Mouse (Mus musculus): ENCODE measurements around the gene Il31ra. TPM values are rescaled to one million over a fixed set of nuclear protein-coding genes. Genes with fewer than 3 reads are reported as not detected.

The Il31ra gene
- polyA plus RNA-seq, 1 experiment, result 0.33 TPM

DNA sequence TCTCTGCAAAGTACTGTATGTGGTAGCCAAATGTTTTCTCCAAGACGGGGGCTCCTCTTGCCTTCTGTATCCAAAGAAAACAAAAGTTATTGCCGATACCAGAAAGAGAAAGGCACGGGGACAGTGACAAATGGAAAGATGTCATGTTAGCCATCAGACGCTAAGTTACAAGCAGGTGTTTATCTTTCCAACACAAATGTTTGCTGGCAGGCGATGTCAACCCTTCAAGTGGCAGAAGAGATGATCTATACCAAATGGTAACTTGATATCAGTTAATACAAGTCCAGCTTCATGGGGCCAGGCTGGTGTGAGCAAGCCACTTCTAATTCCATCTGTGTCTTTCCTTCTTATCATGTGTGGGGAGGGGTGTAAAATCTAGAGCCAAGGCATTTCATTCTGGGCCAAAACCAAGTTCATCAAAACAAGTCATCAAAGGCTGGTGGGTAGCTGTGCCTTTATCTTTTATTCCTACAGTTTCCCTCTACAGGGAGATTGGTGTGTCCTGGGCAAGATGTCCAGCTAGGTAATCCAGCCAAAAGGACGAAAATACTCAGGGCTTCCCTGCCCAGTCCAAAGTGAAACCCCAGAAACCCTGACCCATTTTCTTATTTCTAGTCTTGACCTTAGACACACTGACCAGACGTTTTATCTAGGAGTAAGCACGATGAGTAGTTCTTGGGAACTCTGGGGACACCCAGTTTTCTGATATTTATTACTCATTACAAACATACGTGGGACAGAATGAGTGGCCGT, 52.8 kb downstream of the Il31ra start:
- no peaks in the 10 kb centered on the region for H3K36me3 ChIP-seq (ENCODE audit: control insufficient read depth, insufficient read depth, low read length)
- 79% methylated on average over 10 of the region's 10 CpGs for WGBS
- no peaks in the 10 kb centered on the region for H3K4me1 ChIP-seq (ENCODE audit: control insufficient read depth, insufficient read depth, insufficient read length)
- no peak overlapping the region for H3K4me3 ChIP-seq (ENCODE audit: extremely low read depth, insufficient read depth, insufficient read length)
- DNase-seq (ENCODE audit: low read depth in 1 of 2, low spot score in 2 of 2), result no peak
- no peak overlapping the region for H3K27ac ChIP-seq (ENCODE audit: insufficient read depth, low read length)
- TF ChIP-seq CTCF (IDR thresholded peaks at IDR 0.05; ENCODE audit: extremely low read depth, insufficient read depth, insufficient read length, insufficient replicate concordance) (no peak), POLR2A (IDR thresholded peaks at IDR 0.05; ENCODE audit: low read depth, low read length) (no peak)
- H3K27me3 ChIP-seq (ENCODE audit: control insufficient read depth, insufficient read depth, low read length), result no peaks in the 10 kb centered on the region

DNA sequence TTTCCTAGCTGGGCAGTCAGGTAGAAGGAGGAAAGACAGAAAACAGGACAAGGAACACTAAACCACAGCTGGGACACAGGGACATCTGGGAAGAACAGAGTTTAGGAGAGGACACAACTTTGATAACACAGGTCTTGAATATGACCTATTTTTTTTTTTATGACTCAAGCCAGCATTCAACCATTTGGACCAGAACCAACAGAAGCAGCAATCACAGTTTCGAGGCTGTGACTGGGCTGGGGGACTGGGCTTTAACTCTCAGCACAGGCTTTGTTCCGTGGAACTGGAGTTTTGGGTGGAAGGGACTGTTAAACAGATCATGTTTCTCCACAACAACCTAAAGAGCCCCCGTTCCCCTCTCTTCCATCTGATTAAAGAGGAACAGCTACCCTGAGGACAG, 53.5 kb downstream of the Il31ra start:
- DNase-seq (ENCODE audit: low read depth in 1 of 2, low spot score in 2 of 2), result no peak
- Histone ChIP-seq H3K36me3 (ENCODE audit: control insufficient read depth, insufficient read depth, low read length) (no peaks in the 10 kb centered on the region), H3K27me3 (ENCODE audit: control insufficient read depth, insufficient read depth, low read length) (no peaks in the 10 kb centered on the region), H3K4me1 (ENCODE audit: control insufficient read depth, insufficient read depth, insufficient read length) (no peaks in the 10 kb centered on the region), H3K27ac (ENCODE audit: insufficient read depth, low read length) (no peak overlapping the region), H3K4me3 (ENCODE audit: extremely low read depth, insufficient read depth, insufficient read length) (no peak overlapping the region)
- TF ChIP-seq POLR2A (IDR thresholded peaks at IDR 0.05; ENCODE audit: low read depth, low read length) (no peak), CTCF (IDR thresholded peaks at IDR 0.05; ENCODE audit: extremely low read depth, insufficient read depth, insufficient read length, insufficient replicate concordance) (no peak)
- 85% methylated on average over 3 of the region's 3 CpGs for WGBS

DNA sequence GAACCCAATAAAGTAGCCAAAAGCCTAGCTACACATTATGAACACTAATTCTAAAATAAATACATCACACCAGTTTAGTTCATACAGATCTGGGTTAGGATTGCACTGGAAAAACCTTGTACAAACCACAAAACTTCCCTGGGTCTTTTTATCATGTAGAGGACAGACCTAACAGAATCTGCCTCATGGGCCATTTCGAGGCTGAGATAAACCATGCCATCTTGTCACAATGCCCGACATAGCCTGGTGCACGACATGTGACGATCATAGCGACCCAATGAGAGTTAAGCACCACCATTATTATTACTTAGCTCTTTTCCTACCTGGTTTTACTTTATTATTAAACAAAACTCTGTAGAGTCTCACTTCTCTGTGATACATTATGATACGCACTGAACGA, 57.1 kb downstream of the Il31ra start:
- WGBS, result 88% methylated on average over 7 of the region's 7 CpGs
- DNase-seq (ENCODE audit: low read depth in 1 of 2, low spot score in 2 of 2), result no peak
- TF ChIP-seq CTCF (IDR thresholded peaks at IDR 0.05; ENCODE audit: extremely low read depth, insufficient read depth, insufficient read length, insufficient replicate concordance) (no peak), POLR2A (IDR thresholded peaks at IDR 0.05; ENCODE audit: low read depth, low read length) (no peak)

DNA sequence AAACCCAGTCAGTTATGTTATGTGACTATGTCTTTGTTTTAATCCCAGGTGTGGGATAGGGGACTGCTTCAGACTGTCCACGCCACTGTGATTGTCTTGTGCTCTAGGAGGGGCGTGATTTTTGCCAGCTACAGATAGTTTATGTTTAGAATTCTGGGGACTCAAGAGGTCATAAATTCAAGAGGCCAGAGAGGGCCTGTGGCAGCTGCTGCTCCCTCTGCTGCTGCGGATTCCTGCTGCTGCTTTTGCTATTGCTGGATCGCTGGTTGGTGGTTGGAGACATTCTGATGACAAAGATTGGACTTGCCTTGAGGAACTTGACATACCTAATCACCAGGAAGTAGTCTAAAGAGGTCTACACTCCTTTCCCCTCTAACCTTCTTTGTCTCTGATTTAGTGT, 57.5 kb downstream of the Il31ra start:
- 73% methylated on average over 4 of the region's 4 CpGs for WGBS
- no peak overlapping the region for H3K27ac ChIP-seq (ENCODE audit: insufficient read depth, low read length)
- DNase-seq (ENCODE audit: low read depth in 1 of 2, low spot score in 2 of 2), result no peak
- no peaks in the 10 kb centered on the region for H3K27me3 ChIP-seq (ENCODE audit: control insufficient read depth, insufficient read depth, low read length)
- no peaks in the 10 kb centered on the region for H3K4me1 ChIP-seq (ENCODE audit: control insufficient read depth, insufficient read depth, insufficient read length)
- no peak for TF ChIP-seq POLR2A (IDR thresholded peaks at IDR 0.05; ENCODE audit: low read depth, low read length)
- no peak for TF ChIP-seq CTCF (IDR thresholded peaks at IDR 0.05; ENCODE audit: extremely low read depth, insufficient read depth, insufficient read length, insufficient replicate concordance)
- no peak overlapping the region for H3K4me3 ChIP-seq (ENCODE audit: extremely low read depth, insufficient read depth, insufficient read length)
- H3K36me3 ChIP-seq (ENCODE audit: control insufficient read depth, insufficient read depth, low read length), result no peaks in the 10 kb centered on the region

More for the DNA sequence above, 57.1 kb downstream of the Il31ra start:
- no peak overlapping the region for H3K4me3 ChIP-seq (ENCODE audit: extremely low read depth, insufficient read depth, insufficient read length)
- no peak overlapping the region for H3K27ac ChIP-seq (ENCODE audit: insufficient read depth, low read length)
- no peaks in the 10 kb centered on the region for H3K4me1 ChIP-seq (ENCODE audit: control insufficient read depth, insufficient read depth, insufficient read length)
- H3K27me3 ChIP-seq (ENCODE audit: control insufficient read depth, insufficient read depth, low read length), result no peaks in the 10 kb centered on the region
- no peaks in the 10 kb centered on the region for H3K36me3 ChIP-seq (ENCODE audit: control insufficient read depth, insufficient read depth, low read length)

DNA sequence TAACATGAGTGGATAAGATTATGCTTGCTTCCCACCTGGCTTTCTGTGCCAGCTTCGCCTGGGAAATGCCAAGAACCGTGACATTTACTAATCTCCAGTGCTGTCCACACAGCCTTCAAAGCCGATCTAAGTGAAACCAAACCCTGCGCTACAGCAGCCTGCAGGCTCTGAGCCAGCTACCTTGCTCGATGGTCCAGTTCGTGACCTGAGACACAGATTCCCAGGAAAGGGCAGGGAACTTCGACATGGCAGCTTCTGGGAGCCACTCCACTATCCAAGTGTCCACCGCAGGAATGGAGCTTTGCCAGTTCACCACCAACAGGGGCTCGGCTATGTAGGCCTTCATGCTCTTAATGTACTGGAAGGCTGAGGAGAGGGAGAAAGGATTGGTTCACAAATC, 60.6 kb downstream of the Il31ra start:
- H3K36me3 ChIP-seq (ENCODE audit: control insufficient read depth, insufficient read depth, low read length), result no peaks in the 10 kb centered on the region
- DNase-seq (ENCODE audit: low read depth in 1 of 2, low spot score in 2 of 2), result no peak
- 87% methylated on average over 9 of the region's 9 CpGs for WGBS

DNA sequence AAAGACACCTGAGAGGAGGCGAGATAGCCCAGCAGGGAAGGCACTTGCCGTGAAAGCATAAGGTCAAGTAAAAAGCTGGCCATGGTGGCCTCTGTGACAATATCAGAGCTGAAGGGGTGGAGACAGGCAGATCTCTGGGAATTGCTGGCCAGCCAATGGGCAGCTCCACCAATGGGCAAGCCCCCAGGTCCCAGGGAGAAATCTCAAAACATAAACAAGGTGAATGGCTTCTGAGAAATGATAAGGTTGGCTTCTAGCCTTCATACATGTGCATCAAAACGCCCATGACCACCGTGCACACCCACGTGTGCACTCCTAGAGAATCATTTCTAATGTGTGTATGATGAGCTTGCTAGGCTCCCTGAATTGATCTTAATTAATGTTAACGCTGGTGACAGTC, 61.9 kb downstream of the Il31ra start:
- Histone ChIP-seq H3K4me3 (ENCODE audit: extremely low read depth, insufficient read depth, insufficient read length) (no peak overlapping the region), H3K4me1 (ENCODE audit: control insufficient read depth, insufficient read depth, insufficient read length) (no peaks in the 10 kb centered on the region), H3K27me3 (ENCODE audit: control insufficient read depth, insufficient read depth, low read length) (no peaks in the 10 kb centered on the region), H3K27ac (ENCODE audit: insufficient read depth, low read length) (no peak overlapping the region), H3K36me3 (ENCODE audit: control insufficient read depth, insufficient read depth, low read length) (no peaks in the 10 kb centered on the region)
- DNase-seq (ENCODE audit: low read depth in 1 of 2, low spot score in 2 of 2), result no peak
- 88% methylated on average over 6 of the region's 6 CpGs for WGBS
- TF ChIP-seq CTCF (IDR thresholded peaks at IDR 0.05; ENCODE audit: extremely low read depth, insufficient read depth, insufficient read length, insufficient replicate concordance) (no peak), POLR2A (IDR thresholded peaks at IDR 0.05; ENCODE audit: low read depth, low read length) (no peak)

More for the DNA sequence above, 60.6 kb downstream of the Il31ra start:
- Histone ChIP-seq H3K4me3 (ENCODE audit: extremely low read depth, insufficient read depth, insufficient read length) (no peak overlapping the region), H3K27me3 (ENCODE audit: control insufficient read depth, insufficient read depth, low read length) (no peaks in the 10 kb centered on the region), H3K4me1 (ENCODE audit: control insufficient read depth, insufficient read depth, insufficient read length) (no peaks in the 10 kb centered on the region), H3K27ac (ENCODE audit: insufficient read depth, low read length) (no peak overlapping the region)
- TF ChIP-seq POLR2A (IDR thresholded peaks at IDR 0.05; ENCODE audit: low read depth, low read length) (no peak), CTCF (IDR thresholded peaks at IDR 0.05; ENCODE audit: extremely low read depth, insufficient read depth, insufficient read length, insufficient replicate concordance) (no peak)

DNA sequence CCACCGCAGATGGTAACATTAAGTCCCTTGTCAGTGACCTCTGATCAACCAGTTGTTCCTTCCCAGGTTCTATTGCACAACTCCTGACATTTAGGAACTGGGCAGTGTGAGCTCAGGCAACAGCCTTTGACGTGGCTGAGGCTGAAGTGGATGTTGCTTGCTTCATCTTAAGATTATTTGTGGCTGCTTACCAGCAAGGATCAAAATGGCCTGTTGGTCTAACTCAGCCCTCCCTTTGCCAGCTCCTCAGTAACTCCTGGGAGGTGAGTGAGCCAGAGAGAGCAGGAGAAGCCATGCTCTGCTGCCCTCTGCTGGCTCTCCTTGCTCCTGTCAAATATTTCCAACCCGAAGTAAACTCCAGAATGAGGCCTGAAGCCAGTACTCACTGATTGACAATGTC, 64.3 kb downstream of the Il31ra start:
- no peaks in the 10 kb centered on the region for H3K36me3 ChIP-seq (ENCODE audit: control insufficient read depth, insufficient read depth, low read length)
- H3K27me3 ChIP-seq (ENCODE audit: control insufficient read depth, insufficient read depth, low read length), result no peaks in the 10 kb centered on the region
- no peak for TF ChIP-seq POLR2A (IDR thresholded peaks at IDR 0.05; ENCODE audit: low read depth, low read length)
- TF ChIP-seq CTCF (IDR thresholded peaks at IDR 0.05; ENCODE audit: extremely low read depth, insufficient read depth, insufficient read length, insufficient replicate concordance), result peak; percentile 84; the same call in 1 of the 2 replicates
- H3K27ac ChIP-seq (ENCODE audit: insufficient read depth, low read length), result no peak overlapping the region; the same call in 1 of the 2 replicates
- WGBS, result 36% methylated on average over 3 of the region's 3 CpGs
- peak; percentile 32 to 60 for DNase-seq (ENCODE audit: low read depth in 1 of 2, low spot score in 2 of 2)
- no peaks in the 10 kb centered on the region for H3K4me1 ChIP-seq (ENCODE audit: control insufficient read depth, insufficient read depth, insufficient read length)
- no peak overlapping the region for H3K4me3 ChIP-seq (ENCODE audit: extremely low read depth, insufficient read depth, insufficient read length)

All from spleen, adult 2 months (tissue).